Mouse (Mus musculus) lung, embryonic 16.5 days (tissue): Measurements from ENCODE around the gene Mtf1. TPM values are rescaled to one million over a fixed set of nuclear protein-coding genes. Genes with fewer than 3 reads are reported as not detected.

Experiments used
- ATAC-seq: fragments of 200-750 bp; cut with Nextera tagmentation; 2 replicates; pipeline ENCODE4 v1.8.0; 2017; ENCODE audit warnings: low read depth, mild to moderate bottlenecking, moderate library complexity
- H3K27ac ChIP-seq: fragments of 300-500 bp; sonication (generic); 2 replicates; pipeline ENCODE4 v1.5.1; 2014; ENCODE audit warnings: mild to moderate bottlenecking, control low read depth, low read length
- H3K27me3 ChIP-seq: fragments of 300-500 bp; sonication (generic); 2 replicates; pipeline ENCODE4 v1.6.1; 2014; ENCODE audit warnings: low read depth, low read length, mixed read lengths; ENCODE audit not compliant: control insufficient read depth, insufficient read depth
- H3K36me3 ChIP-seq: fragments of 300-500 bp; sonication (generic); 2 replicates; pipeline ENCODE4 v1.6.1; 2014; ENCODE audit warnings: low read length; ENCODE audit not compliant: control insufficient read depth, insufficient read depth
- H3K4me1 ChIP-seq: fragments of 300-500 bp; sonication (generic); replicated peaks from 2 replicates; pipeline ENCODE4 v1.6.1; 2014; ENCODE audit warnings: low read length, mixed read lengths; ENCODE audit not compliant: control insufficient read depth, insufficient read depth
- H3K4me2 ChIP-seq: fragments of 300-500 bp; sonication (generic); 2 replicates; pipeline ENCODE4 v1.6.1; 2014; ENCODE audit warnings: low read depth, low read length, control low read depth
- H3K4me3 ChIP-seq: fragments of 300-500 bp; sonication (generic); 2 replicates; pipeline ENCODE4 v1.5.1; 2014; ENCODE audit warnings: mild to moderate bottlenecking, low read length, control low read depth
- H3K9ac ChIP-seq: fragments of 300-500 bp; sonication (generic); 2 replicates; pipeline ENCODE4 v1.6.1; 2014; ENCODE audit warnings: low read length, control low read depth
- H3K9me3 ChIP-seq: fragments of 300-500 bp; sonication (generic); 2 replicates; pipeline ENCODE4 v1.6.1; 2016; ENCODE audit warnings: low read length; ENCODE audit not compliant: control insufficient read depth
- WGBS: fragments of 180-500 bp; shearing (Covaris S2); extraction: QIAGEN DNeasy Blood & Tissue Kit; methylation state at CpG from one replicate; pipeline ENCODE4 v1.1.7; 2014; 5-methylcytosine and 5-hydroxymethylcytosine counted together
- polyA plus RNA-seq: library from polyadenylated mRNA; unstranded; fragments of >200 nt; fragmentation: Nextera tagmentation; extraction: Ambion mirVana; gene quantifications from 2 replicates; pipeline ENCODE4 v1.2.1, GENCODE M21; 2015

The Mtf1 gene
- polyA plus RNA-seq, 1 experiment from 2014 or later, result 12.8 TPM

GRCm38 (mm10) chr4:124840998-124841397 lies 39.1 kb downstream of the Mtf1 start:
- ATAC-seq, result no peak
- Histone ChIP-seq H3K4me2 (no peak overlapping the region), H3K9ac (no peak overlapping the region), H3K4me3 (no peak overlapping the region), H3K36me3 (peaks cover 21% of the 10 kb centered on the region), H3K27ac (no peak overlapping the region), H3K4me1 (no peaks in the 10 kb centered on the region), H3K9me3 (peaks cover 4% of the 10 kb centered on the region), H3K27me3 (no peaks in the 10 kb centered on the region)
- WGBS, result 97% methylated on average over 1 of the region's 1 CpGs

- Histone ChIP-seq H3K27ac (no peak overlapping the region), H3K9me3 (peaks cover 4% of the 10 kb centered on the region), H3K9ac (no peak overlapping the region), H3K4me1 (no peaks in the 10 kb centered on the region; the same call in 1 of the 2 replicates), H3K4me3 (no peak overlapping the region), H3K27me3 (no peaks in the 10 kb centered on the region), H3K36me3 (peaks cover 10% of the 10 kb centered on the region), H3K4me2 (no peak overlapping the region)
- ATAC-seq, result peak; percentile 27
- WGBS, result 53% methylated on average over 11 of the region's 11 CpGs
Measured at GRCm38 (mm10) chr4:124843493-124843892, 41.6 kb downstream of the Mtf1 start.

- Histone ChIP-seq H3K4me2 (no peak overlapping the region), H3K9me3 (no peaks in the 10 kb centered on the region), H3K9ac (no peak overlapping the region), H3K27ac (no peak overlapping the region), H3K36me3 (peaks cover 3% of the 10 kb centered on the region), H3K4me3 (no peak overlapping the region), H3K27me3 (no peaks in the 10 kb centered on the region), H3K4me1 (peaks cover 12% of the 10 kb centered on the region)
- ATAC-seq, result no peak
- 13% methylated on average over 8 of the region's 8 CpGs for WGBS
Measured at GRCm38 (mm10) chr4:124847573-124847972, 45.7 kb downstream of the Mtf1 start.

- Histone ChIP-seq H3K4me2 (peak overlapping the region; percentile 67), H3K4me1 (peaks cover 12% of the 10 kb centered on the region), H3K27me3 (no peaks in the 10 kb centered on the region), H3K9ac (peak overlapping the region; percentile 83), H3K36me3 (peaks cover 2% of the 10 kb centered on the region; the same call in 1 of the 2 replicates), H3K4me3 (peak overlapping the region; percentile 86), H3K27ac (peak overlapping the region; percentile 88), H3K9me3 (no peaks in the 10 kb centered on the region)
- WGBS, result under 1% methylated on average over 21 of the region's 24 CpGs
- ATAC-seq, result peak; percentile 39
Measured at GRCm38 (mm10) chr4:124849631-124850260, 47.8 kb downstream of the Mtf1 start.

- WGBS, result under 1% methylated on average over 62 of the region's 90 CpGs
- H3K9me3 ChIP-seq, result no peaks in the 10 kb centered on the region
- no peaks in the 10 kb centered on the region for H3K27me3 ChIP-seq
- peaks cover 2% of the 10 kb centered on the region; the same call in 1 of the 2 replicates for H3K36me3 ChIP-seq
- peak within 1 kb of the TSS; percentile 86 for H3K4me3 ChIP-seq
- peak within 1 kb of the TSS; percentile 88 for H3K27ac ChIP-seq
- peak within 1 kb of the TSS; percentile 67 for H3K4me2 ChIP-seq
- peaks cover 12% of the 10 kb centered on the region for H3K4me1 ChIP-seq
- H3K9ac ChIP-seq, result peak within 1 kb of the TSS; percentile 83
- ATAC-seq, result peak; percentile 96
Measured at GRCm38 (mm10) chr4:124850261-124850913, 48.5 kb downstream of the Mtf1 start, which contains the start of gene Yrdc. Gene Yrdc, plus strand, starts transcription at chr4:124850679.

- Histone ChIP-seq H3K9ac (peak within 1 kb of the TSS; percentile 83), H3K4me2 (peak within 1 kb of the TSS; percentile 67), H3K27ac (peak within 1 kb of the TSS; percentile 88), H3K4me1 (peaks cover 12% of the 10 kb centered on the region), H3K36me3 (peaks cover 2% of the 10 kb centered on the region; the same call in 1 of the 2 replicates), H3K27me3 (no peaks in the 10 kb centered on the region), H3K4me3 (peak within 1 kb of the TSS; percentile 86), H3K9me3 (no peaks in the 10 kb centered on the region)
- ATAC-seq, result peak; percentile 62
- under 1% methylated on average over 56 of the region's 75 CpGs for WGBS
Measured at GRCm38 (mm10) chr4:124850933-124851658, 49.2 kb downstream of the Mtf1 start, which contains the start of gene 1110065P20Rik. Gene 1110065P20Rik, minus strand, starts transcription at chr4:124851196.

- Histone ChIP-seq H3K4me1 (peaks cover 6% of the 10 kb centered on the region), H3K4me2 (no peak overlapping the region), H3K27me3 (peaks cover 8% of the 10 kb centered on the region), H3K4me3 (no peak overlapping the region), H3K27ac (no peak overlapping the region), H3K9me3 (no peaks in the 10 kb centered on the region), H3K36me3 (peaks cover 2% of the 10 kb centered on the region; the same call in 1 of the 2 replicates), H3K9ac (no peak overlapping the region)
- 91% methylated on average over 8 of the region's 8 CpGs for WGBS
- no peak for ATAC-seq
Measured at GRCm38 (mm10) chr4:124856294-124856693, 54.4 kb downstream of the Mtf1 start.

- H3K27me3 ChIP-seq, result peaks cover 25% of the 10 kb centered on the region
- no peak overlapping the region for H3K4me2 ChIP-seq
- H3K4me1 ChIP-seq, result no peaks in the 10 kb centered on the region
- H3K27ac ChIP-seq, result no peak overlapping the region
- no peak for ATAC-seq
- no peaks in the 10 kb centered on the region for H3K9me3 ChIP-seq
- WGBS, result 28% methylated on average over 5 of the region's 5 CpGs
- H3K4me3 ChIP-seq, result no peak overlapping the region
- no peak overlapping the region for H3K9ac ChIP-seq
- no peaks in the 10 kb centered on the region for H3K36me3 ChIP-seq
Measured at GRCm38 (mm10) chr4:124858370-124858769, 56.5 kb downstream of the Mtf1 start.

- Histone ChIP-seq H3K4me2 (no peak overlapping the region), H3K9me3 (no peaks in the 10 kb centered on the region), H3K27me3 (peaks cover 25% of the 10 kb centered on the region), H3K4me3 (no peak overlapping the region), H3K4me1 (no peaks in the 10 kb centered on the region), H3K36me3 (no peaks in the 10 kb centered on the region), H3K9ac (no peak overlapping the region), H3K27ac (no peak overlapping the region)
- WGBS, result 2% methylated on average over 7 of the region's 7 CpGs
- peak; percentile 63 for ATAC-seq
Measured at GRCm38 (mm10) chr4:124860446-124860845, 58.5 kb downstream of the Mtf1 start.
